Mouse (Mus musculus) spleen, postnatal 10 days (tissue): ENCODE results near the gene Hist1h3a.
"Not testable (repeated sequence)": the region's sequence is repeated elsewhere in the genome, so short reads cannot be mapped to it uniquely, and the experiment has no call there.

Source experiments
- DNase-seq, 2 experiments: peaks; one replicate each; pipeline ENCODE4 v3.0.0; 2021 to 2022; ENCODE audit warnings: low spot score in 2 of 2

Gene Hist1h3a

DNA sequence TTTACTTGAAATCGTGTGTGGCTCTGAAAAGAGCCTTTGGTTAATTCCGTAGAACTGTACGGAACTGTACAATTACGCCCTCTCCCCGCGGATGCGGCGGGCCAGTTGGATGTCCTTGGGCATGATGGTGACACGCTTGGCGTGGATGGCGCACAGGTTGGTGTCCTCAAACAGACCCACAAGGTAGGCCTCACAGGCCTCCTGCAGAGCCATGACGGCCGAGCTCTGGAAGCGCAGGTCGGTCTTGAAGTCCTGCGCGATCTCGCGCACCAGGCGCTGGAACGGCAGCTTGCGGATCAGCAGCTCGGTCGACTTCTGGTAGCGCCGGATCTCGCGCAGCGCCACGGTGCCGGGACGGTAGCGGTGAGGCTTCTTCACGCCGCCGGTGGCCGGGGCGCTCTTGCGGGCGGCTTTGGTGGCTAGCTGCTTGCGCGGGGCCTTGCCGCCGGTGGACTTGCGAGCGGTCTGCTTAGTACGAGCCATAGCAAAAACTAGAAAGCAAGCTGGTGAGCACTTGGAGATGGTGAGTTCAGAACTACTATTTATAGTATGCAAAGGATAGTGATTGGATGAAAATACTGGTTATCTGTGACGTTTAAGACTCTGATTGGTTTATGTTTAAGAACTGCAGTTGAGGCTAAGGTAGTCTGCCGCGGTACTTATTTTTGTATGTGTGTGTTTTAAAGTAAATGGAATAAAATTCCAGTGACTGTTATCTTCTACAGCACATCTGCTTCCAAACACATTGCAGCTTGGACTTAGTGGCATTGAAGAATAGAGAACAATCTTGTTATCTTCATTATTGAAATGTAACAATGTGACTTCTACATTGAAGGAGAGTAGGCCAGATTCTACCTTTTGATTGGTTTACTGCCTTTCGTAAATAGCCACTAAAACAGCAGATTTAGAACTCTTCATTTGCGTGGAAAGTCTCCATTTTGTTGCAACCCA lies at the start of gene Hist1h3a:
Gene Hist1h3a, minus strand, starts transcription at position 516 of the 951 bp plus-strand sequence.
- DNase-seq = peak; percentile 81 to 86

DNA sequence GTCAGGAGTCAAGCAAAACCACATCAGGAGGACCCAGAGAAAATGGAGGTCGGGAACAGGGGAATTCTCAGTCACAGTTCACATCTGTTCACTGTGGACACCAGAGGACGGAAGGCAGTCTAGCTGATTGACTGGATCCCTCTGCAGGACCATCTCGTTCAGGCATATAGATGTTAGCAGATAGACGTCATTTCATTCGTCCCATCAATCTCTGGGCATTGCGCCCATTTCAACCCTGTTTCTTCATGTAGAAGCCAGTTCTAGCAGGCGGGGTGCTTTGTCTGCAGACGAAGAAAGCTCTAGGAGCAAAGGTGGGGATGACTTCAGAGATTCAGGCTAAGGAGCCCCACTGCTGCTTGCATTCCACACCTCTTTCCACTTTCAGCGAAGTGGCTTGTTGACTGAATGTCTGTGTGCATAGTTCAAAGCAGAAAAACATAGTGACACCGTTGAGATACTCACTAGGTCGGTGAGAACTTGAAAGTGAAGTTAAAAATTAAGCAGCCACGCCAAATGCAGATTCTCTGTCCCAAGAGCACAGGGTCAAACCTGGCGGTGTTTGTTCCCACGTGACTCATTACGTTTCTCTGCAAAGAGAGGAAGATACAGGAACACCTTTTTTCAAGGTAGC lies 44.4 kb upstream of the Hist1h3a start, which contains the start of gene Slc17a2:
Gene Slc17a2, plus strand, starts transcription at position 572 of the 631 bp plus-strand sequence.
- DNase-seq = no peak

DNA sequence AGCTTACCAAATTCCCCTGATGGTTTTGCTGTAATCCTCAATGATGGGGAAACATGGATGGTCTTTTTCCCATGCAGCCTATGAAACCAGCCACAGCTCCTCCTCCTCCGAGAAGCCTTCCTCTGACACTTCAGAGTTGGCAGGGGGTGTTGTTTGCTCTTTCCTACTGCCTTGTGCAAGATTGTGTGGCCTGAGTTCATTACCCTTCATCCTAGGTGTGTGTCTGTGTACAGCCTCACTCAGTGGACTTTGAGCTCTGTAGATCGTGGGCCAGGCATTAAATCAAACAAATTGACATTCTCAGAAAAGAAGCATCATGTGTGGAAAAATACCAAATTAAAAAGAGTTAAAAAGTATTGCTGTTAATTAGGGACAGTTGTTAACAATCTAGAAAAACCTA lies 42.3 kb upstream of the Hist1h3a start:
- DNase-seq = no peak

DNA sequence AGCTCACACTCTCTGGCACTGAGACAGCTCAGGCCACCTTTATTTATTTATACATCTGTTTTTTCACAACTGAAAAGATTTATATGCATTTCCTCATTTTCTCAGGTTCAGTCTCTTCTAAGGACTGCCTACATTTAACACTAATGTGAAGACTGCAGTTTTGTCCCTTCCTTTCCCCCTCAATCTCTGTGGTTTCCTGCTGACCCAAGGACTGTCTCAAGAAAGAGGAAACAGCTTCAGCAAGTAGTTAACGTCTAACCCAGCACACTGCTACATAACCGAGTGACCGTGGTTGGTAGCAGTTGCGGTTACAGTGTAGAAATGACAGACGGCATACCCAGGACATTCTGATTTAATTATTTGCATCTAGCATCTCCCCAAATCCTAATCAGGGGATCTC lies 37.2 kb upstream of the Hist1h3a start:
- no peak for DNase-seq

DNA sequence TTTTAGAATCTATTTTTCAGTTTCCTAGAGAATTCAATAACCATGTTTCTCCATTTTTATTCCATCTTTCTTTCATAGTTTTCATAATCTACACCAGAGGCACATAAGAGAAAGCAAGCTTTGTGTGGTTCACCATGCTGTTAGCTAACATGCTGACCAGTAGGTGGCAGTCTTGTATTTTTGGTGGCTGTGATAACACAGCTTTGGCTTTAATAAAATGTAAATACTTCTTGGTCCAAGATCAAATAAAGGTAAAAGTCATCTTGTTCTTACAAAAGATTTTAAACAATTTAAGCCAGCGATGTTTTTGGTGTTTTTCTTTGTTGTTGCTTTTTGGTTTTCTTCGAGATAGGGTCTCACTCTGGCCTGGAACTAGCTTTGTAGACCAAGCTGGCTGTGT lies 30.3 kb upstream of the Hist1h3a start:
- DNase-seq = peak in 1 of 2 experiments; percentile 66

DNA sequence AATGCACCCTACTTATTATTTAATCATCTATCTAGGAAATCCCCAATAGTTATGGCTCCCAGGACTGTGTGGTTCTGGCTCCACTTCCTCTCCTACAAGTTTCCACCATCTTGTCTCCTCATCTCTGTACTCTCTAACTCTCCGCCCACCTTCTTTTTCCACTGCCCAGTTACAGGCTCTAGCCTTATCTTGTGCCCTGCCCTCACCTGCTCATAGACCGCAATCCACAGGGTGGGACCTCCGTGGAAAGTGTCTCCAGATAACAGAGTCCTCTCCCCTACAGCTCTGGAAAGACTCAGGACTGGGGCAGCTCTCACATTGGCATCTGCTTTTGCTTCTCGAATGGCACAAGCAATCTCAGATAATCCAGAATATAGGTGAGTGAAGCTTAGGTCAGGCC lies 16.8 kb upstream of the Hist1h3a start:
- no peak for DNase-seq

DNA sequence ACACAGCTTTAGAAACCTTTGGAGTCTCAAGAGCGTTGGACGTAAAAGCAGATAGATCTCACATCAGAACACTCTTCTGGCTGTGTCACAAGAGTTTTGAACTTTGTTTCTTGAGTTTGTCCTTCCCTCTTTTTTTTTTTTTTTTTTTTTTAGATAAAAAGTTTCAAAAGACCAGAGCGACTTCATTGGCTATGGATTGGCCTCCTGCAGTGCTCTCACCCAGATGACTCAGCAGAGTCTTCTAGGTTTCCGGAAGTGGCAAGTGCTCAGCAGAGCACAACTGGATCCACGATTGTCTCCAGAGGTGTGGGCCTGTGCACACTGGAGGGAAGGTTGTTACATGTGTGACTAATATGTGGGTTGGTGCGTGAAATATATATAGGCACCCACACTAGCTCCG lies 16.2 kb upstream of the Hist1h3a start:
- DNase-seq = no peak

DNA sequence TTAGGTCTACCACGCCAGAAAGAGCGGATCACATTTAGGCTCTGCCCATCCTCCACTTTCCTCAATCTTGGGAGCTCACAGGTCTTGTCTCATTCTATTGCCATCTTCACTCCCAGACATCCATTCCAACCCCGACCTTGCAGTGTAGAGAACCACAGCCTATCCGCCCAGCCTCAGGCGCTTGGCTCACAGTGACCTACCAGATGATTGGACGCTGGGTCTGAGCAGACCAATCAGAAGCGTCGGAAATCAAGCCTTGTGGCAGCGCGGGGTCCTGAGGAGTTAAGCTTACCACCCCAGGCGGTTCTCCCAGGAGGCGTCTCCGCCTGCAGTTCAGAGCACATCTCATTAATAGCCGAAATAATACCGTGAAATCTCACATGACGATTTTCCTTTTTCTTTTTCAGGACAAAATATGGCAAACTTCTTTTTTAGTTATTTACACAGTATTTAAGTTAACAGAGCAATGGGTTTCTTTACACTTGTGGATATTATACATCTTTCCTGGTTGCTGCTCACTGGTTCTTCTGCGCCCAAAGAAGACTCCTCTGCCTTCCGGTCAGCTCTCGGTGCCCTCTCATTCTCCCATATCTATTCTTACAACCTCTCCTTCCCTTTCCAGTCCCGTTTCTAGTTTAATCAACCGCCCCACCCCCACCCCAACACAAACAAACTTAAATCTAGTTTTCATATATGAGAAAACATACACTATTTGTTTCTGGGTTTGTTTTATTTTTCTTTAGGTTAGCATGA lies 10.6 kb upstream of the Hist1h3a start:
- DNase-seq = peak in 1 of 2 experiments; percentile 66

DNA sequence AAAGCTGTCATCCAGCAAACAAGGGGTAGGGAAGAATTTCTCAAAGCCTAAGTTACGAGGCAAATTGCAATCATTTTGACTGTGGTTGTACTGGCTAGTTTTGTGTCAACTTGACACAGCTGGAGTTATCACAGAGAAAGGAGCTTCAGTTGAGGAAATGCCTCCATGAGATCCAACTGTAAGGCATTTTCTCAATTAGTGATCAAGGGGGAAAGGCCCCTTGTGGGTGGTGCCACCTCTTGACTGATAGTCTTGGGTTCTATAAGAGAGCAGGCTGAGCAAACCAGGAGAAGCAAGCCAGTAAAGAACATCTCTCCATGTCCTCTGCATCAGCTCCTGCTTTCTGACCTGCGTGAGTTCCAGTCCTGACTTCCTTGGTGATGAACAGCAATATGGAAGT lies 7.4 kb upstream of the Hist1h3a start, which contains the start of gene Trim38:
Gene Trim38, plus strand, starts transcription at position 301 of the 400 bp plus-strand sequence.
- DNase-seq = not testable (repeated sequence)

DNA sequence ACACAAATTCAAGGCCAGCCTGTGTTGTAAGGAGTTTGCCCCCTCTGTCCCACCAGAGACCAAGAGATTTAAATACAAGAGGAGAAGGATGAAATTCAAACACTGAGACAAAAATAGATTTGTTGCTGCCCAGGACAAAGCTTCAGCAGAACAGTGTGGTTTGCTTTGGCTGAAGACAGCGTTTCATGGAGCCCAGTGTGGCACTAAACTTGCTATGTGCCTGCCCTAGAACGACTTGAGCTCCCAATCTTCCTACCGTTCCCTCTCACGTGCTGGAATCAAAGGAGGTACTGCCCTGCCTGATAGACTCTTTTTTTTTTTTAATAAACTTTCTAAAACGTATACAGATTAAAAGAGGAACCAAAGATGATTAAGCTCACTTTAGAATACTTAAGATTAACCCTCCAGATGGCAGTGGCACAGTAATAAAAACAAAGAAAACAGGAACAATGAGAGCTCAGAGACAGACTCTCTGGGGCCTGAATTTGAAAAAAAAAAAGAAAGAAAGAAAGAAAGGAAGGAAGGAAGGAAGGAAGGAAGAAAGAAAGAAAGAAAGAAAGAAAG lies 6.7 kb upstream of the Hist1h3a start:
- no peak for DNase-seq

DNA sequence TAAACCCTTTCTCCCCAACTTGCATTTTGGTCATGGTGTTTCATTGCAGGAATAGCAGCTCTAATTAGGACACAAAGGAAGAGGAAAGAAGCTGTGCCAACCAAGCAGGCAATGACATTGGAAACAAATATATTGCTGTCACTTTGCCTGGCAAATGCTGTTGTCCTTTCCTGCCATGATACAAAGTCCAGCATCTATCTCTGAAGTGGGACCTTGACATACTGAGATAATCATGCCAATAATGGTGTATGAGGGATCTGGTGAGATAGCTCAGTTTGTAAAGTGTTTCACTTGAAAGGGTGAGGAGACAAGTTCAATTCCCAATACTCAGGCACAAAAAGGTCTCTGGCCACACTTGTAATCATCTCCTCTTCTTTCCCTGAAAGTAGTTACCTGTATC lies 4.6 kb upstream of the Hist1h3a start:
- DNase-seq = no peak

DNA sequence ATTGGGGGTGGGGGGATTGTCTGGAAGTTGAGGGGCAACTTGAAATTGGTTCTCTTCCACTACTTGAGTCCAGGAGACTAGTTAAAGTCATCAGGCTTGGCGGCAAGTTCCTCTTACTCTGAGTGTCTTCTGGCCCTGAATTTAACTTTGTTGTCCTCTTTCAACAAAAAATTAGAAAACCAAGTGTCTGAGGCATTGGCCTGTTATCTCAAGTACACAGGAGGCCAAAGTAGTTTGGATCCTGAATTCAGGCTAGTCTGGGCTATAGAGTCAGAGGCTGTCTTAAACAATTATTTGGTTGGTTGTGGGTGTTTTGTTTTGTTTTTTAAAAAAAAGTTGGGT lies 3.0 kb upstream of the Hist1h3a start:
- no peak for DNase-seq

DNA sequence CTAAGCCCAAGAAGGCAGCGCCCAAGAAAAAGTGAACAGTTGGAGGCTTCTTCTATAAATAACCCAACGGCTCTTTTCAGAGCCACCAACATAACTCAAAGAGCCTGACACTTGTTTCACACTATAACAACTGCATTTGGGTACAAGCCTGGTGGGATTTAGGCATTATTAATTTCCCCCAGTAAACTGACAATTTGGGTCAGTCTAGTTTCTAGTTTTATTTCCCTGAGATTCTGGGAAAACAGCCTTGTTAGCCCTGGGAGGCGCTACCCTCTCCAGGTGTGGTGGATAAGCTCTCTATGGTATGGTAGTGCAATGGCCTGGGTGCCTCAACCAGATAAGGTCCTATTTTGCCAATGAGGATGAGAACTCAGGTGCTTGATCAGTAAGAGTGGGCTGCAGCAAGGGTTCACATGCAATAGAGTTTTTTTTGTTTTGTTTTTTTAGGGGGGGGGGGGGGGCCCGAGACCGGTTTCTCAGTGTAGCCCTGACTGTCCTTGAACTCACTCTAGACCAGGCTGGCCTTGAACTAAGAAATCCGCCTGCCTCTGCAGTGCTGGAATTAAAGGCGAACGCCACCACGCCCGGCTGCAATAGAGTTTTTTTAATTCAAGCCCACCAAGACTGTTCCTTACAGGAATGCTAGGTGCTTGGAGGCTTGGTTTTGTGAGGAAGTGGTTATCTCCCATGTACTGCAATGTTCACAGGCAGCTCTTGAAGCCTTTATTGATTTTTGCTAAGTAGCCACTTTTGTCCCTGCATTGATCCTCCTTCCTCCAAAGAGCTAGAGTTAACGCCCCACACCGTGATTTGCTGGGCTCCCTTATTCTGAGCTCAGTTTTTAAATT lies 2.4 kb upstream of the Hist1h3a start:
- peak in 1 of 2 experiments; percentile 52 for DNase-seq

DNA sequence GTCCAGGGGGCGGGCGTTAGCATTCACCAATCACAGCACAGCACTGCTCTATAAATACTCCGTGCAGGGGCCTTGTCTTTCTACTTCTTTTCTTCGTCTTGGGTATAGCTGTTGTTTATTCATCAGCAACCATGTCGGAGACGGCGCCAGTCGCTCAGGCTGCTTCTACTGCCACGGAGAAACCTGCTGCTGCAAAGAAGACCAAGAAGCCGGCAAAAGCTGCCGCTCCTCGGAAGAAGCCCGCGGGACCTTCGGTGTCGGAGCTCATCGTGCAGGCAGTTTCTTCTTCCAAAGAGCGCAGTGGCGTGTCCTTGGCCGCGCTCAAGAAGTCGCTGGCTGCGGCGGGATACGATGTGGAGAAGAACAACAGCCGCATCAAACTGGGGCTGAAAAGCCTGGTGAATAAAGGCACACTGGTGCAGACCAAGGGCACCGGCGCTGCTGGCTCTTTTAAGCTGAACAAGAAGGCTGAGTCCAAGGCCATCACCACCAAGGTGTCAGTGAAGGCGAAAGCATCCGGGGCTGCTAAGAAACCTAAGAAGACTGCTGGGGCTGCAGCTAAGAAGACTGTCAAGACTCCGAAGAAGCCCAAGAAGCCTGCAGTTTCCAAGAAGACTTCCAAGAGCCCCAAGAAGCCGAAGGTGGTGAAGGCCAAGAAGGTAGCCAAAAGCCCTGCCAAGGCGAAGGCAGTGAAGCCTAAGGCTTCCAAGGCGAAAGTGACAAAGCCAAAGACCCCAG lies 1.6 kb upstream of the Hist1h3a start, which contains the start of gene Hist1h1a:
Gene Hist1h1a, plus strand, starts transcription at position 81 of the 738 bp plus-strand sequence.
- DNase-seq = peak; percentile 90 to 92

DNA sequence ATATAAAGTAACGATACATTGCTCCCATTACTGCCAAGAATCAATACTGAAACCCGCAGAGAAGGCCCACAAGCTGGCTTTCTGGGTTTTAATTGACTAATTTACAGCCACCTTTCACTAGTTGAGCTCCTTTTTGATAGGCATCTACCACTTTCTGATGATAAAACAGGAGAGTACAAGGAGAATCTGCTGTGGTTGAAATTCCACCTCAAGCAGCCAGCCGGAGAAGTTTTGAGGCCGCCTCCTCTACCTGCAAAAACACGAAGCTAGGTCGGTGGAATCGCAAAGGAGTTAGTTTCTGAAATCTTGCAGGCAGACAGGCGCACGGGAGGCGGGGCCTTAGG lies 1.0 kb upstream of the Hist1h3a start:
- DNase-seq = no peak

DNA sequence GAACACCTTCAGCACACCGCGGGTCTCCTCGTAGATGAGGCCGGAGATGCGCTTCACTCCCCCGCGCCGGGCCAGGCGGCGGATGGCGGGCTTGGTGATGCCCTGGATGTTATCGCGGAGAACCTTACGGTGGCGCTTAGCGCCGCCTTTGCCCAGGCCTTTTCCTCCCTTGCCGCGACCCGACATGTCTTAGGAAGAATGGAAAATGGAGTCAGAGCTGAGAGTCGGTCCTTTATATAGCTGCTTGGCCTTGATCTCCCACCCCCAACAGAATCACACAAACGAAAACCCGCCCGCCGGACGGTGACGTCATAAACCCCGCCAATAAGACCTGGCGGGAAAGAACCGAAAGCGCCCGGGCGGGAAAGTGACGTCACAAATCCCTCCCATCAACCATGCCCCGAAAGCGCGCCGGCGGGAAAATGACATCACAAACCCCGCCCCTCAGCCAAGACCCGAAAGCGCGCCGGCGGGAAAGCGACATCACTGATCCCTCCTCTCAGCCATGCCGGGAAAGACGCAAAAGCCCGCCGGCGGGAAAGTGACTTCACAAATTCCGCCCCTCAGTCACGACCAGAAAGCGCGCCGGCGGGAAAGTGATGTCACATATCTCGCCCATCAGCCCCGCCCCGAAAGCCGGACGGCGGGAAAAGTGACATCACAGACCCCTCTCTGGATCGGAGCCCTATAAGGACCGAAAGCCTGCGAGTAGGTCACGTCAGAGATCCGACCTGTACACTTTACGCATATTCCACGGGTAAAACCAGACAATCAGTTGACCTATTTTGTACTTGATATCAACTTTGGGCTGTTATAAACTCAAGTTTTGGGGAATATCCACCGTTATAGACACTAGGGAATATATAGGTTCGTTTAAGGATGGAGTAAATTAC lies 968 bp downstream of the Hist1h3a start, which contains the start of gene Hist1h4a:
Gene Hist1h4a, minus strand, starts transcription at position 259 of the 893 bp plus-strand sequence.
- peak; percentile 96 to 99 for DNase-seq

DNA sequence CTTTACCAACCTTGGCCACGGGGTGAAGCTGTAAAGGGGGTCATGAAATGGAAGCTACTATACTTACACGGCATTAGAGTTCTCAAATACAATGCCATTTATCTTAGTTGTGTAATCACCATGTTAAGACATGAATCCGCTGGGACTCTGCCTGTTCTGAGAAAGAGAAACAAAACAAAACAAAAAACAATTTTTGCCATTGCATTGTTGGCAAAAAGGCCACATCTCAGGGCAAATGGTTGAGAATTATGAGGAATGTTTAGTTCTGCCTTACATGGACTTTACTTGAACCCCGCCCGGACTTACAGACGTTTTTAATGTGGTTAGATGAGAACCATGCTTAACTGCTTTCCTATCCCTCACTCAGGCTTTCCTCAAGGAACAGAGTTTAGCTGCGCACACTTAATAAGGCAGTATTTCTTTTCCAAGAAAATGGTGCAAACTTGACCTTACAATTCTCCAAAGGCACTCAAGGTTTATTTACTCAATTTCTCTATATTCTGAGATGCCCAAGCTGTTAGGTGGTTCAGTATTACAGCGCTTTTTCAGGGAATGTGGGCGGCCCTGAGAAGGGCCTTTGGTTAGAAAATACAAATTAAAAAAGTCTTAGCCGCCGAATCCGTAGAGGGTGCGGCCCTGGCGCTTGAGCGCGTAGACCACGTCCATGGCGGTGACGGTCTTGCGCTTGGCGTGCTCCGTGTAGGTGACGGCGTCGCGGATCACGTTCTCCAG lies 1.8 kb downstream of the Hist1h3a start:
- DNase-seq = peak in 1 of 2 experiments; percentile 61

DNA sequence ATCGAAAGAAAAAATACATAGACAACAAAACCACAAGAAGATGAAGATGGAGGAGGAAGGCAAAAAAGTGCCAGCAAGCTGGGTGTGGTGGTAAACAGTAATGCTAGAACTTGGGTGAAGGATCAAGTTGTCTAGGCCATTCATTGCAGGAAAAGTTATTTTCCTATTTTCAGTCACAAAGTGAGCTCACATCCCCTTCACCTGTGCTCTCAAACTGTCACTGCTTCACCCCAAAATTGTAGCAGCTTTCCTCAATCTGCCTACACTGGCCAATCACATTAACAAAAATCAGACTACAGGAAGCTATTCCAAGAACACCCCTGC lies 2.3 kb downstream of the Hist1h3a start:
- DNase-seq = no peak
